ENCODE assay signal across 8 mouse cellular contexts in genomic region chr16:4404933-4405761, GRCm38 (mm10). TPM values are rescaled to one million over a fixed set of nuclear protein-coding genes. Genes with fewer than 3 reads are reported as not detected.
DNase-seq lines count a peak whose midpoint lies in the region; ATAC-seq and TF ChIP-seq lines count a peak whose summit lies in the region.

No protein-coding gene starts in this region.

- WGBS in intestine, embryonic 15.5 days: 42% methylated on average over 8 of the region's 8 CpGs
- 46% methylated on average over 8 of the region's 8 CpGs for WGBS in intestine, postnatal 0 days
- WGBS in midbrain, embryonic 13.5 days: 68% methylated on average over 8 of the region's 8 CpGs
- WGBS in neural tube, embryonic 15.5 days: 65% methylated on average over 8 of the region's 8 CpGs
- WGBS in forebrain, embryonic 14.5 days: 73% methylated on average over 8 of the region's 8 CpGs

- H3K36me3 ChIP-seq in intestine, embryonic 15.5 days: no peaks in the 10 kb centered on the region
- no peaks in the 10 kb centered on the region for H3K36me3 ChIP-seq in intestine, postnatal 0 days (ENCODE audit: control insufficient read depth, insufficient read depth)
- no peaks in the 10 kb centered on the region for H3K36me3 ChIP-seq in midbrain, embryonic 13.5 days
- no peaks in the 10 kb centered on the region for H3K36me3 ChIP-seq in neural tube, embryonic 15.5 days
- H3K36me3 ChIP-seq in forebrain, embryonic 14.5 days (ENCODE audit: control insufficient read depth, insufficient read depth, low read length): no peaks in the 10 kb centered on the region

- no peak overlapping the region for H3K9ac ChIP-seq in intestine, embryonic 15.5 days
- no peak overlapping the region for H3K9ac ChIP-seq in intestine, postnatal 0 days (ENCODE audit: low read depth, low read length)
- no peak overlapping the region for H3K9ac ChIP-seq in midbrain, embryonic 13.5 days (replicated peaks)
- no peak overlapping the region for H3K9ac ChIP-seq in neural tube, embryonic 15.5 days (replicated peaks)
- H3K9ac ChIP-seq in forebrain, embryonic 14.5 days (ENCODE audit: low read length): no peak overlapping the region

- H3K27ac ChIP-seq in intestine, embryonic 15.5 days: no peak overlapping the region
- no peak overlapping the region for H3K27ac ChIP-seq in intestine, postnatal 0 days (ENCODE audit: low read depth, low read length)
- no peak overlapping the region for H3K27ac ChIP-seq in midbrain, embryonic 13.5 days
- H3K27ac ChIP-seq in neural tube, embryonic 15.5 days (replicated peaks): no peak overlapping the region
- H3K27ac ChIP-seq in forebrain, embryonic 14.5 days (ENCODE audit: low read depth, low read length): no peak overlapping the region

- H3K4me1 ChIP-seq in intestine, embryonic 15.5 days (replicated peaks): peaks cover 14% of the 10 kb centered on the region; the same call in 1 of the 2 replicates
- H3K4me1 ChIP-seq in intestine, postnatal 0 days (replicated peaks; ENCODE audit: control insufficient read depth, insufficient read depth, low read length): no peaks in the 10 kb centered on the region
- no peaks in the 10 kb centered on the region for H3K4me1 ChIP-seq in midbrain, embryonic 13.5 days (replicated peaks)
- H3K4me1 ChIP-seq in neural tube, embryonic 15.5 days: 0 out of 2 replicates have a peak, but pooled peaks cover 7% of the 10 kb centered on the region
- H3K4me1 ChIP-seq in forebrain, embryonic 14.5 days (ENCODE audit: control insufficient read depth, insufficient read depth, low read length): no peaks in the 10 kb centered on the region

- TF ChIP-seq CTCF in intestine, postnatal 0 days (IDR thresholded peaks at IDR 0.05; ENCODE audit: low read depth): no peak

- no peaks in the 10 kb centered on the region for H3K27me3 ChIP-seq in intestine, embryonic 15.5 days (replicated peaks)
- H3K27me3 ChIP-seq in intestine, postnatal 0 days (replicated peaks; ENCODE audit: control insufficient read depth, insufficient read depth, low read length): no peaks in the 10 kb centered on the region
- no peaks in the 10 kb centered on the region for H3K27me3 ChIP-seq in midbrain, embryonic 13.5 days
- H3K27me3 ChIP-seq in neural tube, embryonic 15.5 days (replicated peaks): no peaks in the 10 kb centered on the region
- no peaks in the 10 kb centered on the region for H3K27me3 ChIP-seq in forebrain, embryonic 14.5 days (replicated peaks; ENCODE audit: control insufficient read depth, insufficient read depth, low read length)

- ATAC-seq in intestine, embryonic 15.5 days: peak; percentile 66
- no peak for ATAC-seq in intestine, postnatal 0 days
- peak; percentile 86 for ATAC-seq in megakaryocyte, adult 5-6 weeks (ENCODE audit: poor library complexity, severe bottlenecking)
- no peak for ATAC-seq in midbrain, embryonic 13.5 days
- no peak for ATAC-seq in neural tube, embryonic 15.5 days (ENCODE audit: low FRiP score)
- ATAC-seq in forebrain, embryonic 14.5 days: no peak

- H3K4me2 ChIP-seq in intestine, embryonic 15.5 days (replicated peaks): no peak overlapping the region
- no peak overlapping the region; the same call in 1 of the 2 replicates for H3K4me2 ChIP-seq in intestine, postnatal 0 days (replicated peaks; ENCODE audit: low read depth)
- H3K4me2 ChIP-seq in midbrain, embryonic 13.5 days (replicated peaks): no peak overlapping the region
- no peak overlapping the region for H3K4me2 ChIP-seq in neural tube, embryonic 15.5 days
- H3K4me2 ChIP-seq in forebrain, embryonic 14.5 days (ENCODE audit: low read length): no peak overlapping the region

- DNase-seq in NIH3T3 (ENCODE audit: low read depth): peak; percentile 61
- DNase-seq in gonadal fat pad, adult 2 months (ENCODE audit: low read depth): peak; percentile 54
- no peak for DNase-seq in forebrain, embryonic 14.5 days (ENCODE audit: low spot score)

- H3K4me3 ChIP-seq in intestine, embryonic 15.5 days (replicated peaks): no peak overlapping the region
- no peak overlapping the region for H3K4me3 ChIP-seq in intestine, postnatal 0 days (ENCODE audit: low read depth, low read length)
- no peak overlapping the region for H3K4me3 ChIP-seq in midbrain, embryonic 13.5 days (replicated peaks)
- no peak overlapping the region for H3K4me3 ChIP-seq in neural tube, embryonic 15.5 days (replicated peaks)
- H3K4me3 ChIP-seq in forebrain, embryonic 14.5 days (ENCODE audit: low read depth, low read length): no peak overlapping the region

- H3K9me3 ChIP-seq in intestine, embryonic 15.5 days: no peaks in the 10 kb centered on the region
- H3K9me3 ChIP-seq in intestine, postnatal 0 days (ENCODE audit: control insufficient read depth): no peaks in the 10 kb centered on the region
- H3K9me3 ChIP-seq in midbrain, embryonic 13.5 days: no peaks in the 10 kb centered on the region
- no peaks in the 10 kb centered on the region for H3K9me3 ChIP-seq in neural tube, embryonic 15.5 days (replicated peaks)
- H3K9me3 ChIP-seq in forebrain, embryonic 14.5 days (replicated peaks; ENCODE audit: control insufficient read depth, low read length): no peaks in the 10 kb centered on the region

RNA-seq across cellular contexts. Expression of gene Adcy9, which starts 15.2 kb away (rescaled TPM):
- 1.5 and 1.7 TPM in 2 replicates for polyA plus RNA-seq in intestine, embryonic 15.5 days (2015; fragmentation: Nextera tagmentation; extraction: Ambion mirVana)
- polyA plus RNA-seq in intestine, postnatal 0 days (2015; fragmentation: Nextera tagmentation; extraction: Ambion mirVana): 1.5 and 2.1 TPM in 2 replicates
- 10.2 and 10.3 TPM in 2 replicates for polyA plus RNA-seq in gonadal fat pad, adult 2 months (2012; rRNA removed)
- total RNA-seq in megakaryocyte, adult 5-6 weeks (2015): 2.1 and 3.0 TPM in 2 replicates
- total RNA-seq in megakaryocyte, adult 5-6 weeks (2017): 2.3 and 3.8 TPM in 2 replicates
- polyA plus RNA-seq in midbrain, embryonic 13.5 days (2015; fragmentation: Nextera tagmentation; extraction: Ambion mirVana): 2.4 and 2.8 TPM in 2 replicates
- polyA plus RNA-seq in neural tube, embryonic 15.5 days (2015; fragmentation: Nextera tagmentation; extraction: Ambion mirVana): 4.0 and 5.0 TPM in 2 replicates
- 1.8 and 2.4 TPM in 2 replicates for polyA plus RNA-seq in forebrain, embryonic 14.5 days (2014; fragmentation: Nextera tagmentation; extraction: Ambion mirVana)

Comparison
In these comparisons a context has a peak if more than half of its experiments do, and no peak if none do; other contexts are left out.
1. ATAC-seq: peak in intestine, embryonic 15.5 days (single experiment) and megakaryocyte, adult 5-6 weeks (single experiment); none in intestine, postnatal 0 days (single experiment), midbrain, embryonic 13.5 days (single experiment), neural tube, embryonic 15.5 days (single experiment) and forebrain, embryonic 14.5 days (single experiment).